Mouse (Mus musculus): ENCODE measurements around the gene Nectin2. TPM values are rescaled to one million over a fixed set of nuclear protein-coding genes. Genes with fewer than 3 reads are reported as not detected.

The Nectin2 gene
- polyA plus RNA-seq, 2 experiments = 58.9 to 71.3 TPM

GRCm38 (mm10) chr7:19760021-19760420 lies 9.7 kb upstream of the Nectin2 start:
- TF ChIP-seq POLR2A (IDR thresholded peaks at IDR 0.05; ENCODE audit: borderline replicate concordance, extremely low read depth, insufficient read depth, insufficient read length) = no peak
- ATAC-seq (ENCODE audit: low FRiP score, low read depth) (no peak), DNase-seq (ENCODE audit: low spot score) (no peak)
- H3K4me3 ChIP-seq (replicated peaks; ENCODE audit: low read length) = no peak overlapping the region
- no peaks in the 10 kb centered on the region for H3K27me3 ChIP-seq (ENCODE audit: control insufficient read depth, insufficient read depth, low read length)
- 92% methylated on average over 13 of the region's 13 CpGs for WGBS
- no peak overlapping the region for H3K27ac ChIP-seq (replicated peaks; ENCODE audit: low read depth, low read length)
- no peak overlapping the region for H3K9ac ChIP-seq (ENCODE audit: low read depth, low read length, severe bottlenecking)
- no peaks in the 10 kb centered on the region for H3K9me3 ChIP-seq (ENCODE audit: control insufficient read depth, low read length)
- H3K4me1 ChIP-seq (ENCODE audit: control insufficient read depth, insufficient read depth, low read length) = no peaks in the 10 kb centered on the region
- H3K4me2 ChIP-seq (replicated peaks; ENCODE audit: low read depth, low read length, severe bottlenecking) = no peak overlapping the region
- H3K36me3 ChIP-seq (ENCODE audit: control insufficient read depth, insufficient read depth, low read length) = peaks cover 20% of the 10 kb centered on the region

DNA sequence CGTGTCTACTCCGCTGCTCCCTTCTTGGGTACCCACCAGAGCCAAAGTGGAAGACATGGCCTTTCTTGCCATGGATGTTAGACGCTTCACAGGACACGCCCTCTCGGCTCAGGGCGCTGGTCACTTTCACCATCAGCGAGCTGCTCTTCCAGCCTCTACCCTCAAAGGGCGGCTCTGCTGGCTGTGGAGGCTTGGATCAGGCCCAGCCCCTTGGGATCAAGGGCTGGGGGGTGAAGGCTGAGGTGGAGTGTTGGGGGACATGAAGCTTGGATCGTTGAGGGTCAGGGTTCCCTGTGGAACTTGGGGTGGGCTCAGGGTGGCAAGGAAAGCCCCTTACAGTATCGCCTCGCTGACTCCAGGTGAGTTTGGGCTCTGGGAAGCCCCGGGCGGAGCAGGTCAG lies 8.3 kb upstream of the Nectin2 start:
- Histone ChIP-seq H3K9ac (ENCODE audit: low read depth, low read length, severe bottlenecking) (no peak overlapping the region), H3K4me2 (replicated peaks; ENCODE audit: low read depth, low read length, severe bottlenecking) (no peak overlapping the region), H3K9me3 (ENCODE audit: control insufficient read depth, low read length) (no peaks in the 10 kb centered on the region), H3K27me3 (ENCODE audit: control insufficient read depth, insufficient read depth, low read length) (no peaks in the 10 kb centered on the region), H3K4me1 (ENCODE audit: control insufficient read depth, insufficient read depth, low read length) (no peaks in the 10 kb centered on the region), H3K36me3 (ENCODE audit: control insufficient read depth, insufficient read depth, low read length) (peaks cover 20% of the 10 kb centered on the region), H3K4me3 (replicated peaks; ENCODE audit: low read length) (no peak overlapping the region), H3K27ac (replicated peaks; ENCODE audit: low read depth, low read length) (no peak overlapping the region)
- 85% methylated on average over 13 of the region's 13 CpGs for WGBS
- no peak for TF ChIP-seq POLR2A (IDR thresholded peaks at IDR 0.05; ENCODE audit: borderline replicate concordance, extremely low read depth, insufficient read depth, insufficient read length)
- ATAC-seq (ENCODE audit: low FRiP score, low read depth) (no peak), DNase-seq (ENCODE audit: low spot score) (no peak)

DNA sequence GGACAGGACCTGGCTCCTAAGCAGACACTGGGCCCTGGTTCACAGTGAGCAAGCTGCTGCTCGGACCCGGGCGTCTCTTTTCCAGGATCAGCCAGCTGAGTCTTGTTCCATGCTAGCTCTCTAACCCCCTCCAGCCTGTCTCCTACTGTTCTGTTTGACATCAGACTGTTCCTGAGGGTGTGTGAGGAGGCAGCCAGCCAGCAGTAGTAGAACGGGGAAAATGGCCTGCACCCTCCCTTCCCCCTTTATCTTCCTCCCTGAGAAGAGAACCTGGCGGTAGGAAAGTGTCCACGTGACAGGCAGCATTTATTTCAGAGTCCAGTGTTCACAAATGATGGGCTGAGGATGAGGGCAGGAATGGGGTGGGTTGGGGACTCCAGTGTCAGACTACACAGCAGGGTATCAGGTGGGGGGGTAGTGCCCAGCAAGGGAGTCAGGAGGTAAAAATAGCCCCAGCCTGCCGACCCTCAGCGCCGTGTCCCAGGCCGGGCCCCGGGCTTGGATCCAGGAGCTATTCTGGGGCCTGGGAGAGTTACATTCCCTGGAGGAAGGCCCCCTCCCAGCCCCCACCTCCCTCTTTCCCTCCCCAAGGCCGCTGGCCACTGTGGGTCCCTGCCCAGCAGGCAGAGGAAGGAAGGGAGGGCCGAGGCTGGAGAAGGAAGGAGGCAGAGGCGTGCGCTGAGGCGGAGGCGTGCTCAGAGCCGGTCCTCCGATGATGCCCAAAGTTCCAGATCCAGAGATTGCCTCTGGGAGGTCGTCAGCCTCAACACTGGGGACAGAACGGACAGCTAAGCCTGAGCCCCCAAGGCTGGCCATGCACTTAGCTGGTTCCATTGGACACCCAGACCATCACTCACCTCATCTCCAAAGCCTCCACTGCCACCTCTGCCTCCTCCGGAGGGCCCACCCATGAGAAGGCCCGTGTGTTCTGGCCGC lies 5.8 kb upstream of the Nectin2 start:
- H3K4me2 ChIP-seq (replicated peaks; ENCODE audit: low read depth, low read length, severe bottlenecking) = no peak overlapping the region
- no peaks in the 10 kb centered on the region for H3K9me3 ChIP-seq (ENCODE audit: control insufficient read depth, low read length)
- H3K4me3 ChIP-seq (replicated peaks; ENCODE audit: low read length) = no peak overlapping the region
- WGBS = 81% methylated on average over 21 of the region's 24 CpGs
- H3K36me3 ChIP-seq (ENCODE audit: control insufficient read depth, insufficient read depth, low read length) = peaks cover 15% of the 10 kb centered on the region
- H3K27me3 ChIP-seq (ENCODE audit: control insufficient read depth, insufficient read depth, low read length) = no peaks in the 10 kb centered on the region
- no peaks in the 10 kb centered on the region for H3K4me1 ChIP-seq (ENCODE audit: control insufficient read depth, insufficient read depth, low read length)
- no peak for ATAC-seq (ENCODE audit: low FRiP score, low read depth)
- DNase-seq (ENCODE audit: low spot score) = no peak
- no peak for TF ChIP-seq POLR2A (IDR thresholded peaks at IDR 0.05; ENCODE audit: borderline replicate concordance, extremely low read depth, insufficient read depth, insufficient read length)
- H3K27ac ChIP-seq (replicated peaks; ENCODE audit: low read depth, low read length) = no peak overlapping the region
- no peak overlapping the region for H3K9ac ChIP-seq (ENCODE audit: low read depth, low read length, severe bottlenecking)

DNA sequence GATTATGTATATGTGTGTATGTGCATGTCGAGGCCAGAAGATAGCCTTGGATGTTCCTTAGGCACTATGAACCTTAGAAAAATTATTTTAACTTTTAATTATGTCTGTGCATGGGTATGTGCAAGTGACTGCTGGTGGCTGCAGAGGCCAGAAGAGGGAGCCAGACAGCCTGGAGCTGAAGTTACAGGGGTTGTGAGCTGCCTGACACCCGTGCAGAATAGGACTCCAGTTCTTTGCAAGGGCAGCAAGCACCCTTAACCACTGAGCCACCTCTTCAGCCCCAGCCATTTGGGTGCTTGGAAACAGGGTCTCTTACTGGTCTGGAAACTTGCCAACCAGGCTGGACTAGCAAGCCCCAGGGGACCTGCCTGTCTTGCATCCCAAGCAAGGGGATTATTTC lies 4.7 kb upstream of the Nectin2 start:
- Histone ChIP-seq H3K36me3 (ENCODE audit: control insufficient read depth, insufficient read depth, low read length) (peaks cover 15% of the 10 kb centered on the region), H3K4me3 (replicated peaks; ENCODE audit: low read length) (no peak overlapping the region), H3K27ac (replicated peaks; ENCODE audit: low read depth, low read length) (no peak overlapping the region), H3K9ac (ENCODE audit: low read depth, low read length, severe bottlenecking) (no peak overlapping the region), H3K9me3 (ENCODE audit: control insufficient read depth, low read length) (no peaks in the 10 kb centered on the region), H3K27me3 (ENCODE audit: control insufficient read depth, insufficient read depth, low read length) (no peaks in the 10 kb centered on the region), H3K4me2 (replicated peaks; ENCODE audit: low read depth, low read length, severe bottlenecking) (no peak overlapping the region), H3K4me1 (ENCODE audit: control insufficient read depth, insufficient read depth, low read length) (peaks cover 5% of the 10 kb centered on the region)
- DNase-seq (ENCODE audit: low spot score) = no peak
- TF ChIP-seq POLR2A (IDR thresholded peaks at IDR 0.05; ENCODE audit: borderline replicate concordance, extremely low read depth, insufficient read depth, insufficient read length) = no peak
- 83% methylated on average over 2 of the region's 2 CpGs for WGBS
- ATAC-seq (ENCODE audit: low FRiP score, low read depth) = no peak

DNA sequence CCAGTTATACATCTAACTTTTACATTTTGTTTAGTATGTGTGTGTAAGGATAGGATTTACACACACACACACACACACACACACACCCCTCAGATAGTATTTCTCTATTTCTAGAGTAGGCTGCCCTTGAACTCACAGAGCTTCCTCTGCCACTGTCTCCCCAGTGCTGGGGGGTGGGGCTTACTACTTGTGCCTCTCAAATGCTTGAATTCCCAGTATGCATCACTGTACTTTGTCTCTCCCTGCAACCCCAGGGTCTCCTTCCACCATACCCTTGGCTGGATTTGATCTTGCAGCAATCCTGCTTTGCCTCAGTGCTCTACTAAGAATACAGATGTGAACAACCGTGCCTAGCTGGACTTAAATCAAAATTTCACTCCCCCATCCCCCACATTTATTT lies 3.8 kb upstream of the Nectin2 start:
- no peak overlapping the region for H3K4me2 ChIP-seq (replicated peaks; ENCODE audit: low read depth, low read length, severe bottlenecking)
- no peak overlapping the region for H3K27ac ChIP-seq (replicated peaks; ENCODE audit: low read depth, low read length)
- no peak for DNase-seq (ENCODE audit: low spot score)

More for the DNA sequence above, 3.8 kb upstream of the Nectin2 start:
- ATAC-seq (ENCODE audit: low FRiP score, low read depth) = no peak
- Histone ChIP-seq H3K9me3 (ENCODE audit: control insufficient read depth, low read length) (no peaks in the 10 kb centered on the region), H3K4me1 (ENCODE audit: control insufficient read depth, insufficient read depth, low read length) (peaks cover 5% of the 10 kb centered on the region), H3K36me3 (ENCODE audit: control insufficient read depth, insufficient read depth, low read length) (peaks cover 15% of the 10 kb centered on the region), H3K27me3 (ENCODE audit: control insufficient read depth, insufficient read depth, low read length) (no peaks in the 10 kb centered on the region), H3K4me3 (replicated peaks; ENCODE audit: low read length) (no peak overlapping the region), H3K9ac (ENCODE audit: low read depth, low read length, severe bottlenecking) (no peak overlapping the region)
- 80% methylated on average over 1 of the region's 1 CpGs for WGBS
- no peak for TF ChIP-seq POLR2A (IDR thresholded peaks at IDR 0.05; ENCODE audit: borderline replicate concordance, extremely low read depth, insufficient read depth, insufficient read length)

Measured in limb, embryonic 14.5 days (tissue).